Mouse (Mus musculus): ENCODE results near the gene Slc9a8.

Slc9a8 gene

DNA sequence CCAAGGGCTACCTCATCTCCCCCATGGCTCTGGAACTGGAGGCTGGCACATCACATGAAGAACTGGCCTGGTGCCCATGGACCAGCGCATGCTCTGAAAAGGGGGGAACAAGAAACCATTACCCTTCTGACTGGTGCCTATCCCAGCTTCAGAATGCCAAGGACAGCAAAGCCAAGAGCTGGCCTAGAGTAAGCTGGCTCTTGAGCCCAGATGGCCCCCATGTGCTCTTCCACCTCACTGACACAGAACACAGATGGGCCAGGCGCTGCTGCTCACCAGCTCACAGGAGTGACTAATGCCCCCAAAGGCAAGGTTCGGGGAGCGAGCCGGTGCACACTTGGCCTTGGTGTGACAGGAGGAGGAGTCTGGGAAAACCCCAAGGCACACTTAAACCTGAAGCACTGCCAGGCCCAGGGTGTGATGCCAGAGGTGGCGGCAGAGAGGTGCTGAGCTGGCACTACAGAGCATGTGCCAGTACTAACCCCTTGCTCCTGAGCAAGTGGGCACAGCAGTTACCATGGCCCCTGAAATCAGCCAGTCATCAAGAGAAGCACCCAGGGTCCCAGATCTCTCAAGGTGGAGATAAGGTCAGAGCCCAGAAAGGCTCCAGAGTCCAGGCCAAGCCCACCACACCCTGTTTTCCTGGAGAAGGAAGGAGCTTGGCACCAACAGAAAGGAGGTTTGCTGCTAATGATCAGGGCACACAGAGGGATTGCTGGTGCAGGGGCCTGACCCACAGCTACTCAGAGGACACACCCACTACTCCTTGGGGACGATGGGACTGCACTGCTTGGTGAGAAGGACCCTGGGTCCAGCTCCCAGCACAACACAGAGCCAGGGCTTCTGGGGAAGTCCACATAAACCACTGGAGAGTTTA is 64.2 kb downstream of the Slc9a8 start:
- peak; percentile 98 for DNase-seq

DNA sequence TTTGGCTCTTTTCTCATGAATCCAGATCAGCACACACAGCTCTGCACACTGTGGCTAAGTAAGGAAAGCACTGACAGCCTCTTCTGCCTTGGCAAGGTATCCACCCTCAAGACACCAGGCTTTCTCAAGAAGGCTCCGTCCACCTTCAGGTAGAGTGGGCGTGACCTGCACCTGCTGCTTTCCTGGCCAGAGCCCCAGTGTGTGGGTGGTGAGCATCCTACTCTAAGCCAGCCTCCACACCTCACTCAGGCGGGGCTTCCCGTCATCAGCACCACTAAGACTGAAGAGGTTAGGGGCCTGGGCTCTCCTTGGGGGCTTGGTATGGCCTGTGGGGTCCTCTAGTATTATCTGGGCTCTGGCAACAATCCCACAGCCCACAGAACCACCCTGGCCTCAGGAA is 65.1 kb downstream of the Slc9a8 start:
- DNase-seq = peak; percentile 78 to 79

DNA sequence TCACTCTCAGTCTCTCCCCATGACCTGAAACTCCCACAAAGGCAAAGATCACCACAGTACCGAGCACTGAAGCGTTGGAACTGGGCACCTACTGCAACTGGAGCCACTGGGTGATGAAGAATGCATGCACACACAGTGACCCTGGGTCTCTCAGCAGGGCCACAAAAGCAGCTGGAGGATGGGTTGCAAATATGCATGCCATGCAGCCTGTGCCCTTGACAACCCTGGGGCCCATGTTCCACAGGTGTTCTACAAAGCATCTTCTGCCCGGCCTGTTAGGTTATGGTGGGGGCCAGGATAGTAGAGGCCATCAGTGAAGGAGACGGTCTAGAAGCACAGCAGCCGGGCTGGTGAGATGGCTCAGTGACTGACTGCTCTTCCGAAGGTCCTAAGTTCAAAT is 66.0 kb downstream of the Slc9a8 start:
- DNase-seq = no peak

DNA sequence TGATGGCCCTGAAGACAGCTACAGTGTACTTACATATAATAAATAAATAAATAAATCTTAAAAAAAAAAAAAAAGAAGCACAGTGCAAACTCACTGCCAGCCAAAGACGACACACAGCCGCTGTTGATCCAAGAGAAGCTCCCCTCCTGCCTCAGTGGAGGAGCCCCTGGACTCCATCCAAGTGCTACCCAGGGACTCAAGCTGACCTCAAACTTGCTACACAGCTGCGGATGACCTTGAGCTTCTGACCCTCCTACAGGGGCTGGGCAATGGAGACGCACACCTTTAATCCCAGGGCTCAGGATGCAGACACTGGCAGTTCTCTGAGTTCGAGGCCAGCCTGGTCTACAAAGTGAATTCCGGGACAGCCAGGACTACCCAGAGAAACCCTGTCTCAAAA is 66.5 kb downstream of the Slc9a8 start:
- DNase-seq = peak in 1 of 2 experiments; percentile 55

DNA sequence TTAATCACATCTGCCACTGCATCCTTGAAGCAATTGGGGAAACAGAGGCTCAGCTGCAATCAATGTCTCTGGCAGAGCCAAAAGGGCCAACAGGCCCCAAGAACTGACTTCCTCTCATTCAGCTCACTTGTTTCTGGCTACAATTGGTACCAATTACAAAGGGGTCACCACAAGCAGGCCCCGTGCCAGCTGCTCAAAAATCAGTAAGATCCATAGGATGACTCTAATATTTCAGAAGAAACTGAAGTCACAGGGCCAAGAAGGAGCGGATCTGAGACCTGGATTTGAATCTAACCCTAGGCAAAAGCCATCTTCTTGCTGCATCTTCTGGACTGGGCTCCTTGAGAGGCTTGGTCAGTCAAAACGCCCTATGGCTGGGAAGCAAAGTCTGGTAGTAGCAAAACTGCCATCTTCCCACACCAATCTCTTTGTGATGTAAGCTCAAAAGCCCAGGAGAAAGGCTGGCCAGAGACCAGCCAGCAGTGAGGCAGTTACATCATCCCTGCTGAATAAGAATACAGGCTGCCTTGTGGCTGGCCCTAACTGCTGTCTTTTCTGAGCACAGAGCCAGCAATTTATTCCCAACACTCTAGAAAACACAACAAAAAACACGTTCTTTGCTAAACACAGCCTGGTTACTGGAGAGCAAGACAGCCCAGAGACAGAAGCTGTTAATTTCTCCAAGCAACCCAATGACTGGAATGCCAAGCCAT is 69.5 kb downstream of the Slc9a8 start:
- peak in 1 of 2 experiments; percentile 64 for DNase-seq

DNA sequence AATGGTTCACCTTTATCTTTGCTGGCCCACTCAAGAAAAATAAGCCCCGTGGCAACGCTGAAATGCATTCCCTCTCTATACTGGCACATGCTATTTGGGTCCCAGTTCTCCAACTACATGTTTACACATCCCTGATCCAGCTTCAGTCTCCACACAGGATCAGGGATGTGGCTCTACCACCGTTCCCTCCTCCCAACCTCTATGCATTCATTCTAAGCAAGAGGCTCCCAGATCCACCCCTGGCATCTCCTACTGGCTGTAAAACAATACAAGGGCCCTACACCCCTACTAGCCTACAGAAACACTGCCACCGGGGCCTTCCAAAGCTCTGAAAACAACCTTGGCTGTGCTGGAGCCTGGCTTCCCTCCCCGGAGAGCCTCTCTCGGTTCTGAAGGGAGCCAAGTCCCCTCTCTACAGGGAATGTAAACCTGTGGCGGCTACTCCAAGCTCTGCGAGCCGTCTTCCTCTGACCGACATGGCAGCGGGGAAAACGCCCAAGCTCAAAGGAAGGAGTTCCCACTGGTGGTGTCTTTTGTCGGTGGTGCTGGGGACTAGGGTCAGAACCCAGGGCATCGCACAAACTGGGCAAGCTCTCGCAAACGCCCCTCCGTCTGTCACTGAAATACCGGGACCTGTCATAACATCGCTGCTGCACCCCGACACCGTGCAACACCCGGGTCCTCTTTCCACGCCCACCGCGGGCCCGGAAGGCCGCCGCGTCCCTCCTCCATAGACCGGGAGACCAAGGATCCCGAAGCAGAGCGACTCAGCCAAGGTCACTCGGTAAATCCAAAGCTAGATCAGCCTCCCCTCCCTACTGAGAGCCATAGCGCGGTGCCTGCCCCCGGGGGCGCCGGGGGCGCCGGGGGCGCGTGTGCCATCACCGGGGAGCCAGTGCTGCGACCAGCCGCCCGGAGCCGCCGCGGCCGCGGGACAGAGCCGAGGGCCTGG is 70.5 kb downstream of the Slc9a8 start, which contains the start of gene Rnf114:
Gene Rnf114, plus strand, starts transcription at position 889 of the 952 bp plus-strand sequence.
- DNase-seq = peak; percentile 66 to 79

DNA sequence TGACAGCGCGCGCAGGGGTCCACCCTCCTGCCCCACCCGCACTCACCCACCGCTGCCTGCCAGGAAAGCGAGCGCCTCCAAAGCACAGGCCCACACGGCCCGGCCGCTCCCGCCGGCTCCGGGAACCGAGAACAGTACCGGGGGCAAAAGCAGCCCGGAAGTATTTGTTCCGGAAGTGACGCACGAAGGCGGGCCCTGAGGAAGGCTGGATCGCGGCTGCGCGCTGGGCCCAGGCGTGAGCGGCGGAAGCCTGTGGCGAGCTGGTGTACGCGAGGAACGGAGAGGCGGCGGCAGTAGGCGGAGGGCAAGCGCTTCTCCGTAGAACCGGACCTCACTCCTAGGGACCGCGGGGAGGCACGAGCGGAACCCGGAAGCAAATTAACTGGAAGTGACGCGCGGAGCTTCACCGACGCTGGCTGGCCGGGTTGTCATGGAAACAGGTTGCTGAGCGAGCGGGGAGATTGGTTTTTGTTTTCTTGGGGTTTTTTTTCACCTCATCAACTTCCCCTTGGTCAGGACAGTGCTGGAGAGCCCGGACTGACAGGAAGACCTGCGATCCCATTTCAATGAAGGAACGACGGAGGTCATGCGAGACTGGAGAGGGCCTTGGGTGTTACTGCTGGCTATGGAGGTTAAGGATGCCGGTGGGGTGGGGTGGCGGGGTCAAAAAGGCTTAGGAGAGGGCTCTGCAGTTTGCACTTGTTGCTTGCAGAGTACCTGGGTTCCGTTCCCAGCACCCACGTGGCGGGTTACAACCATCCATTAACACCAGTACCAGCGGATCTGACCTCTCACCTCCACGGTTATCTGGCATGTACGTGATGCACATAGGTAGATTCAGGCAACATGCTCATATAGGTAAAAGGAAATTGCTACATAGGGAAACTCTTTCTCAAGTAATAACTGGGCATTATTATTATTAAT is 71.5 kb downstream of the Slc9a8 start, which contains the start of gene Spata2:
Gene Spata2, minus strand, starts transcription at position 175 of the 924 bp plus-strand sequence.
- DNase-seq = peak; percentile 96 to 97

DNA sequence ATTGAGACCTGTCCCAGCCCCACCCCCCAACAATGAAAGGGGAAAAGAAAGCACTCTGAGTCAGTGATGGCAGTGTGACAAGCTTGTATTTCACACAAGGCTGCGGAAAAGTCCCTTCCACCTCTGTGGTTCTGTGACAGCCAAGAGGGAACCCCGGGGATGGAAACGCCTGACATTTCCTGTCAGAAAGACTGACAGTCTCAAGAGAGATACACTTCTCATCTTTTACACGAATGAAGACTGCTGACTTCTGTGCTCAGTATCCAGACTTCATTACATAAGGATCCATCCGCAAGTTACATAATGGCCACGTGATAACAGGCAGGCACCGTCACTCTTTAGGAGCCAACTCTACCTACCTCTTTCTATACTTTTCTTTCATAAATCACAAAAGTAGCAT is 74.9 kb downstream of the Slc9a8 start:
- DNase-seq = no peak

DNA sequence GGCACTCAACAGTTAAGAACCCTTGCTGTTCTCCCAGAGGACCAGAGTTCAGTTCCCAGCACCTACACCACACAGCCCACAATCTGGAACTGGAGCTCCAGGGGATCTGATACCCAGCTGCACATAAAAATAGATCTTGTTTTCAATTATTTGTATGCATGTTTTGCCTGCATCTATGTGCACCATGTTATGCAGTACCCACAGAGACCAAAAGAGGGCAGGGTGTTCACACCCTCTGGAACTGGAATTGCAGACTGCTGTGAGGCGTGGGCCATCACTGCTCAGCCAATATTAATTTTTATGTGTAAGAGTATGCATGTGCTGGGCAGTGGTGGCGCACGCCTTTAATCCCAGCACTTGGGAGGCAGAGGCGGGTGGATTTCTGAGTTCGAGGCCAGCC is 75.8 kb downstream of the Slc9a8 start:
- DNase-seq = peak; percentile 60 to 67

DNA sequence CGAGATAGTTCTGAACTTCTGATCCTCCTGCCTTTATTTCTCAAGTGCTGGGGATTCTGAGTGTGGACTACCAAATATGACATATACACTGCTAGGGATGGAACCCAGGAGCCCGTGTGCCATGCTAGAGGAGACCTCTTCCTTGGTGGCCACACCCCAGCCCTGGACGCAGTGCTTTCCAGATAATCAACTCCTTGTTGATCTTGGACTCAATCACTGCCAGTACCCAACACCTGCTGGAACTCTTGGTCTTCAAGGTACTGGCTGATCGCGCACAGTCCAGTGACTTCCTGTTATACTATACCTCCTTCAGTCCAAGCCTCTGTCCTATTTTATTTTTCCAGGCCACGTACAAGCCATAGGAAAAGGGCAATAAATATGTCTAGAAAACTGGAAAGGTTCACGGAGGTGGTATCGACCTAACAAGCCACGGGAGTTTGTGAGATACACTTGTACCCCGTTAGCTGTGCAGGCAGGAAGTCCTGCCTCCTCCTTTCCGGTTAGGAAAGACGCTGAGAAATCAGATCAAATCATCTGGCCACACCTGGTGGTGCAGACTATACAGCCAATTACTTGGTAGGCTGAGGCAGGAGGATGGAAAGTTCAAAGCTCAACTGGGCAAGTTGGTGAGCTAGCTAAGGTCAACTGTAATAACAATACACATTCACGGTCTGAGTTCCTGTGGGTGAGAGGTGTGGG is 81.2 kb downstream of the Slc9a8 start:
- no peak for DNase-seq

DNA sequence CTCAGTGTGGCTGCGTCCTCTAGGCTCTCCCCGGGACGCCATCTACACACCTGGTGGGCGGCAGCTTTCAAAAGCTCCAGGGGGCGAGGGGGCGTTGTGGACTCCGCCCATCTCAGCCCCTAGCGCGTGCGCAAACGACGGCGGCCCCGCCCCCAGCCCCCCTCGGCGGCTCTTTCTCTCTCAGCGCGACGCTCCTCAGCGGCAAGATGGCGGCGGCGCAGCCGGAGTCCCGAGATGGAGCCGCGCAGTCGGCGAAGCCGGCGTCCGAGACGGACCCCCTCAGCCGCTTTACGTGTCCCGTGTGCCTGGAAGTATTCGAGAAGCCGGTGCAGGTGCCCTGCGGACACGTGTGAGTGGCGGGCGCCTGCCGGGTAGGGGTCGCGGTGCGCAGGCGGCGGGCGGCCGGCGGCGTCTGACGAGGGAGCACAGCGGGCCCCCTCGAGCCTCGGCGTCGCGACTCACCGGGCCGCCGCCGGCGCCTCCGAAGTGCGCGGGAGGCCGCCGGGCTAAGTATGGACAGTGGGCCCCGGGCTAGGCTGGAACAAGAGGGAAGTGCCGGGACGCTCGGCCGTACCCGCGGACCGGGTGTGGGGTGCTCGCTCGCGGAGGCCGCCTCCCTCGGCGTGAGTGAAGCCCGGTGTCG is 81.9 kb downstream of the Slc9a8 start:
- peak; percentile 97 for DNase-seq

DNA sequence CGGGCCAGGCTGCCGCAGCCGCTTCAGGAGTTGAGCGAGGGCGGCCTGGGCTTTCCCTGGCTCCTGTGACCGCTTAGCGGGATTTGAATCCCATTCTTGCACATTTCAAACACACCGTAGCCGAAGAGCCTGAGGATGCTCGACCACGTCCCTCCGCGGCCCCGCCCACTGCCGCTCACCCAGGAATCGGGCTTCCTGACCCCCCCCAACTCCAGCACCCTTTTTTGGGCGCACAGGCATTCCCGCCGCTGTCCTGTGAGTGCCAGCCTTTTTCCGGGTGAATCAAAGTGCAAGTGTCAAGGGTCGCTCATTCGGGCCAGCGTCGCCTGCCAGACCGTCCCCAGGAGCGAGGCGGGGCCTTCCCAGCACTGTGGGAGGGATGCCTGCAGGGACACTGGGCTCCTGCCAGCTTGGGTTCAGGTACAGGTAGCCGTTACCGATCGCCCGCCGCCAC is 82.4 kb downstream of the Slc9a8 start:
- DNase-seq = peak; percentile 68 to 70

DNA sequence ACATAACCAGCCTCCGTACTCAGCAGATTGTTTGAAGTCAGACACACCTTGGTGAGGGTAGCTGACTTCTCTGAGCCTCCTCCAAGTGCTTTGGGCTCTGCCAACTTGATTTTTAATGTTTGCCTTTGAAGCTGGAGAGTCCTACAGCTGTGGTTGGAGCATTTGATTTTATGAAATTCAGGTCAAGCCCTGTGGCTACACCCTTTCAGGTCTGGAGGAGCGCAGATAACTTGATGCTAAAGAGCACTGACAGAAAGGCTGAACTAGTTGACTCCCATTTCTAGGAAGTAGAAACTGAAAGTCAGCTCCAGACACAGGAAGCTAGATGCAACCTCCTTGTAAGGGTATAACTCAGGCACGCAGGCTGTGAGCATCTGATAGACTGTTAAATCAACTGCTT is 83.6 kb downstream of the Slc9a8 start:
- no peak for DNase-seq

DNA sequence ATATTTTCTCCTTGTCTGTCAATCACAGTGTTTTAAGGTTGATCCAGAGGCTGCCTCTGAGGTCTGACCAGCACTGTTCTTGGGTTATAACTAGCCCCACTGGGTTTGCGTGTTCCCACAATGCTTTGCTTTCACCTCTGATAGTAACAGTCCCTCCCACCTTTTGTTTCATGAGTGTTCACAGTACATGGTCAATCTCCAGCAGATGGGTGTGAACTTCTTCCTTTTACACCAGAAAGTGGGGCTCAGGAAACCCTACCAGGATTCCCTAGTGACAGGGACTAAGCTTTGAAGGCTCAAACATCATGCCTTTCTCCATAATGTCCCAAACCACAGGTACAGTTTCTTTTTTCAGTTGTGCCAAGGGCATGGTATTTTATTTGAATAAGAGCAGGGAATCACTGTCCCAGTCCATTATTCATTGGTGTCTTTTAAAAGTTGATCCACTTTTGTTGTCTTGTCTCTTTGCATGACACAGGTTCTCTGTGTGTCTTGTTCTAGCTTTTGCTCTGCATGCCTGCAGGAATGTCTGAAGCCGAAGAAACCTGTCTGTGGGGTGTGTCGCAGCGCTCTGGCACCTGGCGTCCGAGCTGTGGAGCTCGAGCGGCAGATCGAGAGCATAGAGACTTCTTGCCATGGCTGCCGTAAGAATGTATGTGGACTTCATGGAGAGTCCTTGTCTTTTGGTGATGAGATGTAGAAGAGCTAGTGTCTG is 85.2 kb downstream of the Slc9a8 start:
- DNase-seq = no peak

DNA sequence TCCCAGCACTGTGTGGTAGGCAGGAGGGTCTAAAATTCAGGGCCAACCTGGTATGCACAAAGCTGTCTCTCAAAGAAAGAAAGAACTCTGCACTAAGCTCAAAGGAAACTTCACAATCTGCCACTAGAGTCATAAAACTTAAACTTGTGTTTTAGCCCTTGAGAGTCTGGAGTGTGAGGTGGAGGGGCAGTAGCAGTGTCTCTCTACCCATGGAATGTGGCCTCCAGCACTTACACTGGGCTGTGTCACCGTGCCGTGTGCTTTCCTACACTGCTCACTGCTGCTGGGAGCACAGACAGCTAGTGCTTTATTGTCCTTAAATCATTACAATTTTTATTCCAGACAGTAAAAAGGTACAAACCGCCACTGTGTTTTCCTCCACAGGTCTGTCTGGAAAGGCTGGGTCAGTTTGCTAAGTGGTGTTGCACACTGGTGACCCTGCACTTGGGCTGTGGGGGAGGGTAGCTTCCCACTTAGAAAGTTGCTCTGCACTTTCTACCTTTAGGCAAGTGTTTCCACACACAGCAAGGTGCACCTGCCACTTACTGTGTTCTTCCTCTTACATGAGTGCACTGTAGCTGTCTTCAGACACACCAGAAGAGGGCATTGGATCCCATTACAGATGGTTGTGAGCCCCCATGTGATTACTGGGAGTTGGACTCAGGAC is 86.3 kb downstream of the Slc9a8 start:
- no peak for DNase-seq

DNA sequence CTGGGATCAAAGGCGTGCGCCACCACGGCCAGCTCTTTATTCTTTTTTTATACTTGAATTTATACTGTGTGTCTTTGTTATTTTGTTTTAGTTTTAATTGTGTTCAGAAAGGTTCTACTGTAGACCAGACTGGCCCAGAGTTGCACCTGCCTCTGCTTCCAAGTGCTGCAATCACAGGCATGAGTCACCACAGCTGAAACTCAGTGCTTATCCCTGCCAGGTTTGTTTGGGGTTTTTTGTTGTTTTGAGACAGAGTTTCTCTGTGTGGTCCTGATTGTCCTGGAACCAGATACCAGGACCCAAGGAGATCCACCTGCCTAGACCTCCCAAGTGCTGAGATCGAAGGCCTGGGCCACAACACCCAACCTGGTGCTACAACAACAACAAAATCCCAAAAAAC is 87.1 kb downstream of the Slc9a8 start:
- DNase-seq = no peak

DNA sequence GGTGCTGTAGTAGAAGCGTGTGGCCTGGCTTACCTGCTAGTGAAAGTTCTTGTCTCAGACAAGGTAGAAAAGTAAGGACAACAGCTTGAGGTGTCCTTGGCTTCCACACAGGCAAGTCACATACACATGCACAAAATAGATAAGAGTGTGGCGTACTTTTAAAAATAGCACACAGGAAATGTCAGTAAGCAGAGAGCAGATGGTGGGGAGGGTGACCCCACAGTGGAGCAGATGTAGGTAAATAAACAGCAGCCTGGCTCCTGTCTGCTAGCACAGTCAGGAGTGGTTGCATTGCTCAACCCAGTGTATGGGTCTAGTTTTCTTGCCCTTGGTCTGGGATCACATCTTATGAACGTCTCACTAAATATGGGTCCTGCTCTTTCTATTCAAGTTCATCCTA is 89.0 kb downstream of the Slc9a8 start:
- DNase-seq = no peak

DNA sequence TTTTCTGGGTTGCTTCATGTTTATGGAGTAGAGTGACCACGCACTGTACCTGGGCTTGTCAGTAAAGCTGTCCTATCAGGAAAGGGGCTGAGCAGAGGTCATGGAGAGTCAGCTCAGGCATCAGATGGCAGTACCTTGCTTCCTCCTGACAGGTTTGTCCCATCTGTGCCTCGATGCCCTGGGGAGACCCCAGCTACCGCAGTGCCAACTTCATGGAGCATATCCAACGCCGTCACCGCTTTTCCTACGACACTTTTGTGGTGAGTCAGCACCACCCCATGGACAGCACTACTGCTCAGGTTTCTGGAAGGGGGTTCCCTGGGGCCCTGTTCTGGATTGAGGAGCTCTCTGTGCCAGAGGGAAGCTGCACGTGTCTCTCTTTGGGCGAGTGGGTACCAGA is 90.9 kb downstream of the Slc9a8 start:
- DNase-seq = peak in 1 of 2 experiments; percentile 50

DNA sequence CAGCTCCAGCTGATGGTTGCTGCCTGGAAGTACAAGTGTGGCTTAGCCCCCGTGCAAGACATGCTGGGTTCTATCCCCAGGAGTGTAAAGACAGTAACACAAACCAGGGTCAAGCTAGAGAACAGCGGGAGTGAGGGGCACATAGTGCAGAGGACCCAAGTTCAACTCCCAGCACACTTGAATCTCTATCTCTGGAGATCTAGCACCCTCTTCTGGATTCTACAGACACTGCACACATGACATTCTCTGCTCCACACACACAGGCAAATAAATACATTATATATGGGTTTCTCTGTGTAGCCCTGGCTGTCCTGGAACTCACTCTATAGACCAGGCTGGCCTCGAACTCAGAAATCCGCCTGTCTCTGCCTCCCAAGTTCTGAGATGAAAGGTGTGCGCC is 91.5 kb downstream of the Slc9a8 start:
- no peak for DNase-seq
